Mouse (Mus musculus): Measurements from ENCODE around the gene Farsa. TPM values are rescaled to one million over a fixed set of nuclear protein-coding genes. Genes with fewer than 3 reads are reported as not detected.

Gene Farsa
- polyA plus RNA-seq, 1 experiment from 2014 or later: 112 TPM

Small RNA genes within 50 kb of the gene (microRNA-seq; reads per million reads assigned to microRNA genes)
- gene Mir7069: 1.9 reads per million

Other genes starting within 250 kb of the Farsa start
- gene Ier2, start 194.1 kb upstream of the Farsa start, polyA plus RNA-seq (2015; fragmentation: Nextera tagmentation; extraction: Ambion mirVana): 18.2 and 19.6 TPM in 2 replicates
- 66.8 and 71.2 TPM in 2 replicates for gene Trmt1, start 170.7 kb upstream of the Farsa start, polyA plus RNA-seq (2015; fragmentation: Nextera tagmentation; extraction: Ambion mirVana)
- 12.4 and 15.5 TPM in 2 replicates for gene Nacc1, start 169.1 kb upstream of the Farsa start, polyA plus RNA-seq (2015; fragmentation: Nextera tagmentation; extraction: Ambion mirVana)
- 2.6 and 3.2 TPM in 2 replicates for gene Lyl1, start 155.5 kb upstream of the Farsa start, polyA plus RNA-seq (2015; fragmentation: Nextera tagmentation; extraction: Ambion mirVana)
- 0.82 and 0.89 TPM in 2 replicates for gene G430095P16Rik, start 134.0 kb upstream of the Farsa start, polyA plus RNA-seq (2015; fragmentation: Nextera tagmentation; extraction: Ambion mirVana)
- 94.3 and 109 TPM in 2 replicates for gene Nfix, start 56.6 kb upstream of the Farsa start, polyA plus RNA-seq (2015; fragmentation: Nextera tagmentation; extraction: Ambion mirVana)
- gene Dand5, start 34.2 kb upstream of the Farsa start, polyA plus RNA-seq (2015; fragmentation: Nextera tagmentation; extraction: Ambion mirVana): 15.4 and 17.1 TPM in 2 replicates
- 40.6 and 40.7 TPM in 2 replicates for gene Gadd45gip1, start 25.5 kb upstream of the Farsa start, polyA plus RNA-seq (2015; fragmentation: Nextera tagmentation; extraction: Ambion mirVana)
- 78.2 and 95.4 TPM in 2 replicates for gene Rad23a, start 16.3 kb upstream of the Farsa start, polyA plus RNA-seq (2015; fragmentation: Nextera tagmentation; extraction: Ambion mirVana)
- gene Calr, start 10.1 kb upstream of the Farsa start, polyA plus RNA-seq (2015; fragmentation: Nextera tagmentation; extraction: Ambion mirVana): 743 and 792 TPM in 2 replicates
- gene Syce2, start 15.1 kb downstream of the Farsa start, polyA plus RNA-seq (2015; fragmentation: Nextera tagmentation; extraction: Ambion mirVana): 38.1 and 46.6 TPM in 2 replicates
- 41.4 and 42.8 TPM in 2 replicates for gene Gcdh, start 36.9 kb downstream of the Farsa start, polyA plus RNA-seq (2015; fragmentation: Nextera tagmentation; extraction: Ambion mirVana)
- 0.39 and 0.56 TPM in 2 replicates for gene Klf1, start 44.9 kb downstream of the Farsa start, polyA plus RNA-seq (2015; fragmentation: Nextera tagmentation; extraction: Ambion mirVana)
- 6.4 and 7.0 TPM in 2 replicates for gene Dnase2a, start 51.6 kb downstream of the Farsa start, polyA plus RNA-seq (2015; fragmentation: Nextera tagmentation; extraction: Ambion mirVana)
- gene Mast1, start 80.4 kb downstream of the Farsa start, polyA plus RNA-seq (2015; fragmentation: Nextera tagmentation; extraction: Ambion mirVana): 71.4 and 77.4 TPM in 2 replicates
- 3.0 and 3.2 TPM in 2 replicates for gene Rtbdn, start 90.0 kb downstream of the Farsa start, polyA plus RNA-seq (2015; fragmentation: Nextera tagmentation; extraction: Ambion mirVana)
- gene Gm49661, start 112.4 kb downstream of the Farsa start, polyA plus RNA-seq (2015; fragmentation: Nextera tagmentation; extraction: Ambion mirVana): not detected in 2 replicates
- 1,040 and 1,063 TPM in 2 replicates for gene Prdx2, start 112.6 kb downstream of the Farsa start, polyA plus RNA-seq (2015; fragmentation: Nextera tagmentation; extraction: Ambion mirVana)
- 55.8 and 57.5 TPM in 2 replicates for gene Rnaseh2a, start 112.8 kb downstream of the Farsa start, polyA plus RNA-seq (2015; fragmentation: Nextera tagmentation; extraction: Ambion mirVana)
- gene Junb, start 121.7 kb downstream of the Farsa start, polyA plus RNA-seq (2015; fragmentation: Nextera tagmentation; extraction: Ambion mirVana): 4.3 and 5.3 TPM in 2 replicates
- gene Hook2, start 133.6 kb downstream of the Farsa start, polyA plus RNA-seq (2015; fragmentation: Nextera tagmentation; extraction: Ambion mirVana): 37.9 and 39.6 TPM in 2 replicates
- 0.10 and 0.21 TPM in 2 replicates for gene Best2, start 157.5 kb downstream of the Farsa start, polyA plus RNA-seq (2015; fragmentation: Nextera tagmentation; extraction: Ambion mirVana)
- gene Asna1, start 168.3 kb downstream of the Farsa start, polyA plus RNA-seq (2015; fragmentation: Nextera tagmentation; extraction: Ambion mirVana): 159 and 170 TPM in 2 replicates
- gene Trir, start 169.8 kb downstream of the Farsa start, polyA plus RNA-seq (2015; fragmentation: Nextera tagmentation; extraction: Ambion mirVana): 100 and 110 TPM in 2 replicates
- 61.2 and 62.7 TPM in 2 replicates for gene Tnpo2, start 179.9 kb downstream of the Farsa start, polyA plus RNA-seq (2015; fragmentation: Nextera tagmentation; extraction: Ambion mirVana)
- 75.8 and 83.2 TPM in 2 replicates for gene Fbxw9, start 203.1 kb downstream of the Farsa start, polyA plus RNA-seq (2015; fragmentation: Nextera tagmentation; extraction: Ambion mirVana)
- 1.2 TPM in 1 of 2 replicates, not detected in the other for gene Gm5741, start 211.0 kb downstream of the Farsa start, polyA plus RNA-seq (2015; fragmentation: Nextera tagmentation; extraction: Ambion mirVana)
- 112 and 119 TPM in 2 replicates for gene Dhps, start 214.8 kb downstream of the Farsa start, polyA plus RNA-seq (2015; fragmentation: Nextera tagmentation; extraction: Ambion mirVana)
- 111 and 116 TPM in 2 replicates for gene Wdr83os, start 223.8 kb downstream of the Farsa start, polyA plus RNA-seq (2015; fragmentation: Nextera tagmentation; extraction: Ambion mirVana)
- gene Wdr83, start 224.3 kb downstream of the Farsa start, polyA plus RNA-seq (2015; fragmentation: Nextera tagmentation; extraction: Ambion mirVana): 45.5 and 50.6 TPM in 2 replicates
- gene Man2b1, start 226.3 kb downstream of the Farsa start, polyA plus RNA-seq (2015; fragmentation: Nextera tagmentation; extraction: Ambion mirVana): 23.1 TPM in 2 replicates

Measured in hindbrain, embryonic 16.5 days (tissue).